Mouse (Mus musculus) bone marrow macrophage, adult 2 months (primary cell): ENCODE measurements around the gene Qprt. TPM values are rescaled to one million over a fixed set of nuclear protein-coding genes. Genes with fewer than 3 reads are reported as not detected.
A peak's percentile ranks its signal among the peaks of the same experiment; 100 is the strongest.

ENCODE experiments used
- H3K27ac ChIP-seq: 2 replicates; pipeline ENCODE4 v1.5.1; 2012; ENCODE audit warnings: low read depth, low read length; ENCODE audit not compliant: insufficient read depth
- H3K4me1 ChIP-seq: 2 replicates; pipeline ENCODE4 v1.6.1; 2012; ENCODE audit warnings: low read length; ENCODE audit not compliant: control insufficient read depth, insufficient read depth
- H3K4me3 ChIP-seq: 2 replicates; pipeline ENCODE4 v1.5.1; 2012; ENCODE audit warnings: mild to moderate bottlenecking, low read length, moderate library complexity; ENCODE audit not compliant: insufficient read depth
- CTCF ChIP-seq: IDR thresholded peaks from 2 replicates; pipeline ENCODE4 v1.5.1; 2012; ENCODE audit warnings: low read depth, mild to moderate bottlenecking, low read length, moderate library complexity
- POLR2A ChIP-seq: IDR thresholded peaks from 2 replicates; pipeline ENCODE4 v1.6.1; 2012; ENCODE audit warnings: mild to moderate bottlenecking, low read depth, low read length, borderline replicate concordance
- polyA plus RNA-seq: library from polyadenylated mRNA; stranded (reverse); fragments of >200 nt; gene quantifications from 2 replicates; pipeline ENCODE4 v1.2.4, GENCODE M21; 2012; ENCODE audit not compliant: missing spikeins, insufficient read depth, insufficient read length

Qprt gene
- polyA plus RNA-seq, 1 experiment, result not detected

DNA sequence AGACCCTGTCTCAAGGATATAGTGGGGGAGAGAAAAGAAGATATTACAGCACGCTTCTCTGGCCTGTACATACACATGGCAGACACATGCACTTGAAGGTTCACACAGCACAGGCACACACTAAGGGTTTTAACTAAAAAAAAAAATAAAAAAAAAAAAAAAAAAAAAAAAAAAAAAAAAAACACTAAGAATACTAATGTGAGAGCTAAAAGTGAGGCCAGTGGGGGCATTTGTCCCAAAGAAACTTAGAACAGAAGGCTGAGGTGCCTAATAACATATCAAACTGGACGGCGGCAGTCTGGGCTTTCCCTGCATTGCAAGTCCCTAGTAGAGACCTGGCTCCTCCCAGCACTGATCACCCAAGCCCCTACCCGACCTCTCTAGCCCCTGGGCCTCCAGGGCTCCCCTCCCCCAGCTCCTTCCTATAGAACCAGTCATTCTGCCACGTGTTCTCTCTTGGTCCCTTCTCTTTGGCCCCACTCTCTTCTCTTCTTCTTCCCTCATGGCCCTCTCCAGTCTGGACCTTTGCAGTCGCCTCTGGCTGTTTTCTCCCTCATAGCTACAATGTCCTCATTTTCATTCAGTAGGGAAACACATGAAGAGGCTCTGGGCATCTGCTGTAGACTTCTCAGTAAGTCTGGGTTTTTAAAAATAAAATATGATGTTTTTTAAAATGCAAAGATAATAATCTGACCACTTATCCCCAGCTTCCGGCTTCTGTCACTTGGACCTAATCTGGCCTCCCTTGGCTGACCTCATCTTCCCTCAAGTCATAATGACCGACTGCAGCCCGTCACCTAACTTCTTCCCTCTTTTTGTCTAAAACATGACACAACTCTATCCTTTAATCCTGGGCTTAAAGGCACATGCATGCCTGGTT is 23.6 kb upstream of the Qprt start:
- Histone ChIP-seq H3K27ac (peak overlapping the region; percentile 51), H3K4me3 (no peak overlapping the region), H3K4me1 (peaks cover 34% of the 10 kb centered on the region)
- no peak for TF ChIP-seq CTCF
- TF ChIP-seq POLR2A, result no peak

DNA sequence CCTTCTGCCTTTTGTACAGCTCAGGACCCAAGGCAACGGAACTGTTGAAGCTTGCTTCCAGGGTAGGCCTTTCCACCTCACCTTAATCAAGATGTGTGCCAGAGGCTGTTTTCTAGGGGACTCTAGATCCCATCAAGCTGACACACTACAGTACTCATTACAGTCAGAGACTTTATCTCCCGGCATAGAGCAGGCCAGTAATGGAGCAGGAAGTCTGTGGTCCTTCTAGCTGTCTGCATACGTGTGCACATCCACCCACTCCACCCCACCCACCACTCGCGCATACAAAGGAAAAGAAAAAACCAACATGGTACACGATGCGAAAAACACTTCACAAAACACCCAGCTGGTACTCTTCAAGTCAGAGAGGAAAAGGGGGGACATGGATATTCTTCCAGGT is 22.4 kb upstream of the Qprt start:
- Histone ChIP-seq H3K4me1 (peaks cover 34% of the 10 kb centered on the region), H3K4me3 (no peak overlapping the region), H3K27ac (no peak overlapping the region)
- TF ChIP-seq POLR2A (no peak), CTCF (no peak)

DNA sequence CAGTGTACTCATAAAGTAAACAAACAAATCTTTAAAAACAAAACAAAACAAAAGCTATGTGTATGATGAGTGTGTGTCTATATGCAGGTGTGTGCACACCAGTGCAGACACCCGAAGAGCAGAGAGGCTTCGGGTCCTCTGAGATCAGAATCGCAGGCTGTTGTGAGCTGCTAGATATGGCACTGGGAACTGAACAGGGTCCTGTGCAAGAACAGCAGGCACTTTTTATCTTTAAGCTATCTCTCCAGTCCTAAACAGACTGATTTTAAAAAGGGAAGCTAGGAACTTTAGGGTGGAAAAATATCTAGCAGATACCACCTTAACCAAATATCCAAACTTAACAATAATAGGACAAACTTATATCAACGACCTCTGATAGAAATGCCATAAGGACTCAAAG is 20.6 kb upstream of the Qprt start:
- no peak overlapping the region for H3K4me3 ChIP-seq
- TF ChIP-seq CTCF (no peak), POLR2A (no peak)
- peaks cover 32% of the 10 kb centered on the region for H3K4me1 ChIP-seq
- no peak overlapping the region for H3K27ac ChIP-seq

DNA sequence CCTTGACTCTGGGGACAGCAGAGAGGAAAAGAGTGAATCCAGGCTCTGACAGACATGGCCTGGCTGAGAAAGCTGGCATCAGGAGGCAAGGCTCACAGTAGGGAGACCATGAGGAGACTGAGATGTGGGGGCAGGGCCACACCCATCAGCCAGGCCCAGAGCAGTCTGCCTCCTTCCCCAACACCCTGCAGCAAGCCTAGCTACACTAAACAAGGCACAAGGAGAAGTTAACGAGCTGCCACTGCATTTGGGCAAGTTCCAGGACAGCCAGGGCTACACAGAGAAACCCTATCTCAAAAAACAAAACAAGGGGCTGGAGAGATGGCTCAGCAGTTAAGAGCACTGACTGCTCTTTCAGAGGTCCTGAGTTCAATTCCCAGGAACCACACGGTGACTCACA is 20.2 kb upstream of the Qprt start:
- Histone ChIP-seq H3K4me3 (no peak overlapping the region), H3K27ac (no peak overlapping the region), H3K4me1 (peaks cover 35% of the 10 kb centered on the region)
- TF ChIP-seq POLR2A (no peak), CTCF (no peak)

- Histone ChIP-seq H3K4me3 (no peak overlapping the region), H3K4me1 (peaks cover 34% of the 10 kb centered on the region), H3K27ac (no peak overlapping the region)
- TF ChIP-seq CTCF (0 out of 2 replicates have a peak, but pooled peaks have one; percentile 28), POLR2A (no peak)
Measured at GRCm38 (mm10) chr7:127140623-127141404, 18.8 kb upstream of the Qprt start.

DNA sequence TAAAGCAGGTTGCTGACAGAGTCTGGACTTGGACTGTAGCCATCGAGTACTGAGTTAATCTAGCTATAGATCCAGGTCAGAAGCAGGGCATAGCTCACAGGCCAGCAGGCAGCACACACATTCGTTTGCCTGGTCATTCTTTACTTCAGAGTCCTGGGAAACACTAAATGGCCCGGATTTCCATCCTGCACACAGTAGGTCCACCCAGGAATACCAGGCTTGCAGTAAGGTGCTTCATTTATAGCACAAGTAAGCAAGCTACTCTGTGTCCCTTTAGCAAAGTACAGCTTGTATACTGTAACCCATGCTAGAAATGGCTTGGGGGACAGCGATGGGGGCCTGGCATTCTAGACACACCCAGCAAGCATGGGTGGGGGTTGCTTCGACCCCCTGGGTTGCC is 17.5 kb upstream of the Qprt start:
- Histone ChIP-seq H3K27ac (no peak overlapping the region), H3K4me3 (no peak overlapping the region), H3K4me1 (peaks cover 31% of the 10 kb centered on the region)
- TF ChIP-seq CTCF (no peak), POLR2A (no peak)

DNA sequence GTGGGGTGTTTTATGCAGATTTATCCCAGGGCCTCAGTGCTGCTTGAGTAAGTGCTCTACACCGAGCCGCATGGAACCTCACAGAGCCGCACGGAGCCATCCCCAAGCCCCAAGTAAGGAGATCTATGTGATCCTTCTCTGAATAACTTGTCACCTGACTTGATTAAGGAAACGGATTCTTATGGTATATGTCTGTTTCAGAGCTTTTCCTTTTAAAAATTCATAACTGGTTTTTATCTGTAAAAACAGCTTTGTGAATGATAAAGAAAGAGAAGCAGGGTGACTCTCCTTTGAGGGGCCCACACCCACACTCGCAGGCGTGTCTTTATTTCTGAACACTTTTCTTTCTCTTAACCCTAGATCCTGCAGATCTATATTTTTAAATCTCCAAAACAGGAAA is 17.1 kb upstream of the Qprt start:
- Histone ChIP-seq H3K4me1 (peaks cover 30% of the 10 kb centered on the region), H3K4me3 (no peak overlapping the region), H3K27ac (no peak overlapping the region)
- TF ChIP-seq POLR2A, result no peak
- TF ChIP-seq CTCF, result no peak

- TF ChIP-seq CTCF (no peak; the same call in 1 of the 2 replicates), POLR2A (no peak)
- H3K27ac ChIP-seq, result peak within 1 kb of the TSS; percentile 24; the same call in 1 of the 2 replicates
- peaks cover 28% of the 10 kb centered on the region for H3K4me1 ChIP-seq
- peak within 1 kb of the TSS; percentile 39 for H3K4me3 ChIP-seq
Measured at GRCm38 (mm10) chr7:127137262-127138017, 15.4 kb upstream of the Qprt start, which contains the start of gene Spn. Gene Spn (minus strand): TSS chr7:127137823.

GRCm38 (mm10) chr7:127136181-127137071 is 14.4 kb upstream of the Qprt start:
- Histone ChIP-seq H3K4me1 (peaks cover 26% of the 10 kb centered on the region), H3K27ac (no peak overlapping the region), H3K4me3 (no peak overlapping the region)
- TF ChIP-seq CTCF (no peak), POLR2A (no peak)
